Mouse (Mus musculus) embryonic fibroblast, embryonic 13.5 days (primary cell): Measurements from ENCODE around the gene Mast3. TPM values are rescaled to one million over a fixed set of nuclear protein-coding genes. Genes with fewer than 3 reads are reported as not detected.

Source experiments
- H3K27ac ChIP-seq: 2 replicates; pipeline ENCODE4 v1.5.1; 2012; ENCODE audit warnings: low read length, control low read depth, inconsistent platforms; ENCODE audit not compliant: insufficient read depth
- H3K4me1 ChIP-seq: 2 replicates; pipeline ENCODE4 v1.6.1; 2011; ENCODE audit warnings: low read length; ENCODE audit not compliant: control insufficient read depth, insufficient read depth
- H3K4me3 ChIP-seq: 2 replicates; pipeline ENCODE4 v1.5.1; 2011; ENCODE audit warnings: mild to moderate bottlenecking, control low read depth, low read length; ENCODE audit not compliant: insufficient read depth
- CTCF ChIP-seq: IDR thresholded peaks from 2 replicates; pipeline ENCODE4 v1.5.1; 2011; ENCODE audit warnings: mild to moderate bottlenecking, control low read depth, low read length, moderate library complexity, borderline replicate concordance; ENCODE audit not compliant: insufficient read depth
- POLR2A ChIP-seq: IDR thresholded peaks from 2 replicates; pipeline ENCODE4 v1.6.1; 2011; ENCODE audit warnings: low read depth, mild to moderate bottlenecking, control low read depth, low read length, moderate library complexity
- polyA plus RNA-seq: library from polyadenylated mRNA; stranded (reverse); fragments of >200 nt; gene quantifications from 2 replicates; pipeline ENCODE4 v1.2.4, GENCODE M21; 2011; ENCODE audit warnings: low read depth; ENCODE audit not compliant: missing spikeins, insufficient read length

Gene Mast3
- polyA plus RNA-seq, 1 experiment: 13.1 TPM

GRCm38 (mm10) chr8:70806541-70806940 lies 1.7 kb upstream of the Mast3 start:
- H3K27ac ChIP-seq: no peak overlapping the region
- no peak for TF ChIP-seq CTCF
- no peak for TF ChIP-seq POLR2A
- H3K4me3 ChIP-seq: no peak overlapping the region
- H3K4me1 ChIP-seq: no peaks in the 10 kb centered on the region

- peak overlapping the region; percentile 51 for H3K4me3 ChIP-seq
- TF ChIP-seq POLR2A (no peak), CTCF (no peak)
- H3K27ac ChIP-seq: no peak overlapping the region
- H3K4me1 ChIP-seq: no peaks in the 10 kb centered on the region
Observed at GRCm38 (mm10) chr8:70803761-70804480, 933 bp downstream of the Mast3 start.

DNA sequence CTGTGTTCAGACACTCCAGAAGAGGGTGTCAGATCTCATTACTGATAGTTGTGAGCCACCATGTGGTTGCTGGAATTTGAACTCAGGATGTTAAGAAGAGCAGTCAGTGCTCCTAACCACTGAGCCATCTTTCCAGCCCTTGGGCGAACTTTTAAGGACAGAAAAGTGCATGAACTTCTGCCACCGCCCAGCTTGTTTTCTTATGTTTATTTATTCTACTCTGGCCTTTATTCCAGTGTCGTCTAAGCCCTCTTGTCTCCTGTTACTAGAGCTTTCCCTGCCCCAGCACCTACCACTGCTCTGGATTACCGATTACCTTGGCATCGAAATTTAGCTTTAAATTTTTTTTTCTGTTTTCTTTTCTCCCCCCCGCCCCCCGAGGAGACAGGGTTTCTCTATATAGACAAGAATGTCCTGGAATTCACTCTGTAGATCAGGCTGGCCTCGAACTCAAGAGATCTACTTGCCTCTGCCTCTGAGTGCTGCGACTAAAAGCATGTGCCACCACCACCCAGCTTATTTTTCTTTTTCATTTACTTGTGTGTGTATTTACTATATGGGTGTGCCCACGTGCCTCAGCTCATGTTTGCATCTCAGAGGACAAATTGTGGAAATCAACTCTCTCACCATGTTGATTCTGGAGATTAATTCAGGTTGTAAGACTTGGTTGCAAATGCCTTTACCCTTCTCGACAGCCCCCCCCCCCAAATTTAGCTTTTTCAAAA lies 1.9 kb downstream of the Mast3 start:
- H3K4me3 ChIP-seq: no peak overlapping the region
- no peak overlapping the region for H3K27ac ChIP-seq
- no peaks in the 10 kb centered on the region for H3K4me1 ChIP-seq
- TF ChIP-seq POLR2A (no peak), CTCF (no peak)

- H3K4me1 ChIP-seq: no peaks in the 10 kb centered on the region
- no peak overlapping the region for H3K27ac ChIP-seq
- no peak overlapping the region for H3K4me3 ChIP-seq
- TF ChIP-seq CTCF: no peak
- TF ChIP-seq POLR2A: no peak
Observed at GRCm38 (mm10) chr8:70801830-70802229, 3.0 kb downstream of the Mast3 start.

- TF ChIP-seq POLR2A: no peak
- no peak for TF ChIP-seq CTCF
- H3K4me3 ChIP-seq: no peak overlapping the region
- H3K27ac ChIP-seq: no peak overlapping the region
- no peaks in the 10 kb centered on the region for H3K4me1 ChIP-seq
Observed at GRCm38 (mm10) chr8:70801156-70801555, 3.7 kb downstream of the Mast3 start.

DNA sequence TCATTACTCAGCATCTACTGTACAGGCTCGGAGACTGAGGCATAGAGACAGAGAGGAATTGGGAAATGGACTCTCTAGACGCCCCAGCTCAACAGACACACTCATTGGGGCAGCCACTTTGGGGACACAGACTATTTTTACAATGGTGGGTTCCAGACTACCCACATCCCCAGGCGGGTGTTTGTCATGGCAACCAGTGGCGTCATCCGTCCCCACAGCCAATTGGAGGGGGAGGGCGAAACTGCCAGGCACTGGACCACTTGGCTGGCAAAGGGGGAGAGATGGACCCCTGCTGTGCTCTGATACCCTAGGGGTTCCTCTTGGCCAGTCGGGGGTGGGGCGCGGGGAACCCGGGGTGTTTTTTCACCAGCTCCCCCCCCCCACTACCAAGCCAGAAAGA lies 4.2 kb downstream of the Mast3 start:
- TF ChIP-seq POLR2A: no peak
- TF ChIP-seq CTCF: no peak
- no peak overlapping the region for H3K4me3 ChIP-seq
- no peaks in the 10 kb centered on the region for H3K4me1 ChIP-seq
- no peak overlapping the region for H3K27ac ChIP-seq

GRCm38 (mm10) chr8:70798281-70798680 lies 6.6 kb downstream of the Mast3 start:
- TF ChIP-seq CTCF (no peak), POLR2A (no peak)
- no peak overlapping the region for H3K27ac ChIP-seq
- H3K4me3 ChIP-seq: 0 out of 2 replicates have a peak overlapping the region, but pooled peaks have one; percentile 43
- no peaks in the 10 kb centered on the region for H3K4me1 ChIP-seq

DNA sequence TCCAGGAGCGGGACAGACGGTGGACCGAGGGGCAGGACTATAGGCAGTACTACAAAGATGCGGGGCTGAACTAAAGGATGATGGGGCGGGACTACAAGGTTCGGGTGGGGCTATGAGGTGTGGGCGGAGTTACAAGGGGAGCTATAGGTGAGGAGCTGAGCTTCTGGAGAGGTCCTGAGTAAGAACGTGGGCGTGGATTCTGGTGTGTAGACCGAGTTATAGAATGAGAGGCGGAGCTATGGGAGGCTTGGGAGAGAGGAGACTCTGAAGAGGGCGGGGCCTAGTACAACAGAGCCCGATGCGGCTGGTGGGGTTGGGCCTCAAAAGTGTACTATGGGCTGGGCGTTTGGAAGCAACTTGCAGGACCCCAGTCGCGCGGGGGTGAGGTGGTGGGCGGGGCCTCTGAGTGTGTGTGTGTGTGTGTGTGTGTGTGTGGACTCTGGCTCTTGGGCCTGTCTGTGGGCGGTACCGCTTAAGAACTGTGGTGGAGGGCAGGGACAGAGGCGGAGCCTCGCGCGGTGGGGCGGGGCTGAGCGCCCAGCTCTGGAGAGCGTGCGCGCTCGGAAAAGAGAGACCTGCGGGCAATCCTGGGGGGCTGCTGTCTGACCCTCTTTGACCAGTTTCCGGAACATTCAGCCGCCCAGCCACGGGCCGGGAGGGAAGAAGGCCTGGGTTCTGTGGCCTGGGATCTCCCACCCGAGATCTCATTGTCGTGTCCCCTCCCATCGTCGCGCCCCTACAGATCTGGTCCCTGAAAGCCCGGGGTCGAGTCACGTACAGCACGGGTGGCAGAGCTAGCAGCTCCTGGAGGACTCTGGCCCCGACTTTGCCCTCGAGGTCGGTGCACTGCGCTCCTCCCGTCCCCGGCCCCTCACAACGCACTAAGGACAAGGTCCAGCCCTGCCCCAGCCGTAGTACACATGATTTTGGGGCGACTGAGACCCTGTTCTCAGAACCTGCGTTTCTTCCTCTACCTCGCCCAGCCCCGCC lies 7.5 kb downstream of the Mast3 start:
- H3K27ac ChIP-seq: no peak overlapping the region
- no peak for TF ChIP-seq CTCF
- TF ChIP-seq POLR2A: no peak; the same call in 1 of the 2 replicates
- no peaks in the 10 kb centered on the region for H3K4me1 ChIP-seq
- H3K4me3 ChIP-seq: peak overlapping the region; percentile 43

GRCm38 (mm10) chr8:70796403-70797080 lies 8.3 kb downstream of the Mast3 start:
- no peak for TF ChIP-seq CTCF
- TF ChIP-seq POLR2A: no peak

More at GRCm38 (mm10) chr8:70796403-70797080, 8.3 kb downstream of the Mast3 start:
- Histone ChIP-seq H3K4me1 (no peaks in the 10 kb centered on the region), H3K27ac (no peak overlapping the region), H3K4me3 (peak overlapping the region; percentile 47)
